ENCODE assay signal across 8 mouse cellular contexts in the genomic region with DNA sequence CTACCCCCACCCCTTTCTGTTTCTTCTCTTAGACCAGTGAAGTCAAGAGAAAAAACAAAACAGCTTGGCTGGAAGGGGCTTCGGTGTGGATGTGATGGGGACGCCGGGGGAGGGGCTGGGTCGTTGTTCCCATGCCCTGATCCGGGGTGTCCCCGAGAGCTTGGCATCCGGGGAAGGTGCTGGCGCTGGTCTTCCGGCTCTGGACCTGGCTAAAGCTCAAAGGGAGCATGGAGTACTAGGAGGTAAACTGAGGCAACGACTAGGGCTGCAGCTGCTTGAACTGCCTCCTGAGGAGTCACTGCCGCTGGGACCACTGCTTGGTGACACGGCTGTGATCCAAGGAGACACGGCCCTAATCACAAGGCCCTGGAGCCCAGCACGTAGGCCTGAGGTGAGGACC. TPM values are rescaled to one million over a fixed set of nuclear protein-coding genes. Genes with fewer than 3 reads are reported as not detected.
DNase-seq lines count a peak whose midpoint lies in the region; ATAC-seq lines count a peak whose summit lies in the region.

No protein-coding gene starts in this region.

- WGBS in embryonic facial prominence, embryonic 14.5 days, result 27% methylated on average over 14 of the region's 14 CpGs
- 28% methylated on average over 14 of the region's 14 CpGs for WGBS in hindbrain, embryonic 15.5 days
- 16% methylated on average over 14 of the region's 14 CpGs for WGBS in midbrain, embryonic 16.5 days

- peak overlapping the region; percentile 92; the same call in 1 of the 2 replicates for H3K27ac ChIP-seq in embryonic facial prominence, embryonic 14.5 days (replicated peaks; ENCODE audit: low read depth, low read length)
- peak overlapping the region; percentile 88; the same call in 1 of the 2 replicates for H3K27ac ChIP-seq in hindbrain, embryonic 15.5 days (replicated peaks)
- H3K27ac ChIP-seq in midbrain, embryonic 16.5 days (ENCODE audit: low read length), result no peak overlapping the region

- peak; percentile 43 for DNase-seq in kidney, postnatal 10 days
- DNase-seq in kidney, adult 11 months, result no peak
- DNase-seq in embryonic facial prominence, embryonic 14.5 days (ENCODE audit: low spot score), result no peak
- DNase-seq in ovary, adult 18-20 months (ENCODE audit: low spot score), result no peak
- no peak for DNase-seq in layer of hippocampus, adult 8-10 months (ENCODE audit: low spot score in 2 of 2)
- DNase-seq in left cerebral cortex, adult 11 months (ENCODE audit: low spot score), result no peak

- H3K9ac ChIP-seq in embryonic facial prominence, embryonic 14.5 days (ENCODE audit: low read depth, low read length), result peak overlapping the region; percentile 85
- H3K9ac ChIP-seq in hindbrain, embryonic 15.5 days, result peak overlapping the region; percentile 80
- H3K9ac ChIP-seq in midbrain, embryonic 16.5 days (ENCODE audit: low read depth, low read length), result peak overlapping the region; percentile 76

- ATAC-seq in embryonic facial prominence, embryonic 14.5 days (ENCODE audit: low read depth), result no peak
- ATAC-seq in hindbrain, embryonic 15.5 days (ENCODE audit: low FRiP score, low read depth), result no peak
- peak; percentile 2; the same call in 1 of the 2 replicates for ATAC-seq in midbrain, embryonic 16.5 days

- H3K9me3 ChIP-seq in embryonic facial prominence, embryonic 14.5 days (ENCODE audit: control insufficient read depth, low read length), result no peaks in the 10 kb centered on the region
- H3K9me3 ChIP-seq in hindbrain, embryonic 15.5 days, result no peaks in the 10 kb centered on the region
- H3K9me3 ChIP-seq in midbrain, embryonic 16.5 days (replicated peaks; ENCODE audit: control insufficient read depth, low read length, poor library complexity, severe bottlenecking), result no peaks in the 10 kb centered on the region

- peaks cover 57% of the 10 kb centered on the region for H3K36me3 ChIP-seq in embryonic facial prominence, embryonic 14.5 days (ENCODE audit: control insufficient read depth, insufficient read depth, low read length)
- peaks cover 8% of the 10 kb centered on the region; the same call in 1 of the 2 replicates for H3K36me3 ChIP-seq in hindbrain, embryonic 15.5 days
- peaks cover 5% of the 10 kb centered on the region; the same call in 1 of the 2 replicates for H3K36me3 ChIP-seq in midbrain, embryonic 16.5 days (ENCODE audit: control insufficient read depth, insufficient read depth, low read length)

- peaks cover under 1% of the 10 kb centered on the region; the same call in 1 of the 2 replicates for H3K27me3 ChIP-seq in embryonic facial prominence, embryonic 14.5 days (replicated peaks; ENCODE audit: control insufficient read depth, insufficient read depth, low read length)
- H3K27me3 ChIP-seq in hindbrain, embryonic 15.5 days, result peaks cover 15% of the 10 kb centered on the region
- H3K27me3 ChIP-seq in midbrain, embryonic 16.5 days (ENCODE audit: control insufficient read depth, insufficient read depth, low read depth, low read length), result peaks cover 16% of the 10 kb centered on the region

- H3K4me1 ChIP-seq in embryonic facial prominence, embryonic 14.5 days (ENCODE audit: control insufficient read depth, insufficient read depth, low read length), result peaks cover 6% of the 10 kb centered on the region; the same call in 1 of the 2 replicates
- peaks cover 30% of the 10 kb centered on the region for H3K4me1 ChIP-seq in hindbrain, embryonic 15.5 days (replicated peaks)
- H3K4me1 ChIP-seq in midbrain, embryonic 16.5 days (ENCODE audit: control insufficient read depth, insufficient read depth, low read length), result peaks cover 19% of the 10 kb centered on the region

- H3K4me3 ChIP-seq in embryonic facial prominence, embryonic 14.5 days (ENCODE audit: low read depth, low read length), result peak overlapping the region; percentile 65
- peak overlapping the region; percentile 84 for H3K4me3 ChIP-seq in hindbrain, embryonic 15.5 days
- H3K4me3 ChIP-seq in midbrain, embryonic 16.5 days (ENCODE audit: low read depth, low read length), result peak overlapping the region; percentile 80

- peak overlapping the region; percentile 86 for H3K4me2 ChIP-seq in embryonic facial prominence, embryonic 14.5 days (ENCODE audit: low read depth, low read length)
- peak overlapping the region; percentile 75 for H3K4me2 ChIP-seq in hindbrain, embryonic 15.5 days
- H3K4me2 ChIP-seq in midbrain, embryonic 16.5 days (ENCODE audit: low read length), result peak overlapping the region; percentile 94

RNA-seq across cellular contexts. Expression of gene Ddah2, which starts 1.2 kb away (rescaled TPM):
- 291 and 341 TPM in 2 replicates for polyA plus RNA-seq in embryonic facial prominence, embryonic 14.5 days (2014; fragmentation: Nextera tagmentation; extraction: Ambion mirVana)
- polyA plus RNA-seq in hindbrain, embryonic 15.5 days (2015; fragmentation: Nextera tagmentation; extraction: Ambion mirVana), result 349 and 367 TPM in 2 replicates
- 312 and 341 TPM in 2 replicates for polyA plus RNA-seq in midbrain, embryonic 16.5 days (2015; fragmentation: Nextera tagmentation; extraction: Ambion mirVana)
- 10 to 100 TPM in 3 of 4 experiments, 1 to 10 TPM in 1; 8.8 to 20.3 (median 14.9) TPM for total RNA-seq in layer of hippocampus, adult 8-10 months (2022)

RNA-seq across cellular contexts. Expression of gene Ly6g6c, which starts 5.1 kb away (rescaled TPM):
- polyA plus RNA-seq in embryonic facial prominence, embryonic 14.5 days (2014; fragmentation: Nextera tagmentation; extraction: Ambion mirVana), result 9.5 and 21.2 TPM in 2 replicates
- polyA plus RNA-seq in hindbrain, embryonic 15.5 days (2015; fragmentation: Nextera tagmentation; extraction: Ambion mirVana), result 0.18 TPM in 1 of 2 replicates, not detected in the other
- 0.30 TPM in 1 of 2 replicates, not detected in the other for polyA plus RNA-seq in midbrain, embryonic 16.5 days (2015; fragmentation: Nextera tagmentation; extraction: Ambion mirVana)
- not detected for total RNA-seq in layer of hippocampus, adult 8-10 months (2022)

RNA-seq across cellular contexts. Expression of gene Mpig6b, which starts 5.9 kb away (rescaled TPM):
- polyA plus RNA-seq in embryonic facial prominence, embryonic 14.5 days (2014; fragmentation: Nextera tagmentation; extraction: Ambion mirVana), result 0.55 and 0.96 TPM in 2 replicates
- polyA plus RNA-seq in hindbrain, embryonic 15.5 days (2015; fragmentation: Nextera tagmentation; extraction: Ambion mirVana), result 0.22 and 0.25 TPM in 2 replicates
- polyA plus RNA-seq in midbrain, embryonic 16.5 days (2015; fragmentation: Nextera tagmentation; extraction: Ambion mirVana), result 0.12 and 0.15 TPM in 2 replicates
- total RNA-seq in layer of hippocampus, adult 8-10 months (2022), result under 1 TPM in 1 of 4 experiments, not detected in 3; 0.48 TPM

RNA-seq across cellular contexts. Expression of gene Clic1, which starts 10.3 kb away (rescaled TPM):
- polyA plus RNA-seq in embryonic facial prominence, embryonic 14.5 days (2014; fragmentation: Nextera tagmentation; extraction: Ambion mirVana), result 90.9 and 96.9 TPM in 2 replicates
- 87.4 TPM in 2 replicates for polyA plus RNA-seq in hindbrain, embryonic 15.5 days (2015; fragmentation: Nextera tagmentation; extraction: Ambion mirVana)
- 51.2 and 54.7 TPM in 2 replicates for polyA plus RNA-seq in midbrain, embryonic 16.5 days (2015; fragmentation: Nextera tagmentation; extraction: Ambion mirVana)
- 10 to 100 TPM in 2 of 4 experiments, 1 to 10 TPM in 2; 9.2 to 27.8 (median 15.9) TPM for total RNA-seq in layer of hippocampus, adult 8-10 months (2022)

RNA-seq across cellular contexts. Expression of gene Msh5, which starts 13.5 kb away (rescaled TPM):
- 2.5 and 3.4 TPM in 2 replicates for polyA plus RNA-seq in embryonic facial prominence, embryonic 14.5 days (2014; fragmentation: Nextera tagmentation; extraction: Ambion mirVana)
- 1.6 and 3.4 TPM in 2 replicates for polyA plus RNA-seq in hindbrain, embryonic 15.5 days (2015; fragmentation: Nextera tagmentation; extraction: Ambion mirVana)
- 1.9 and 2.4 TPM in 2 replicates for polyA plus RNA-seq in midbrain, embryonic 16.5 days (2015; fragmentation: Nextera tagmentation; extraction: Ambion mirVana)
- total RNA-seq in layer of hippocampus, adult 8-10 months (2022), result 1 to 10 TPM; 1.1 to 2.1 (median 1.4) TPM
